Mouse (Mus musculus) stomach, embryonic 14.5 days (tissue): Measurements from ENCODE around the gene Serpina3a. TPM values are rescaled to one million over a fixed set of nuclear protein-coding genes. Genes with fewer than 3 reads are reported as not detected.
"Not testable (repeated sequence)": the region's sequence is repeated elsewhere in the genome, so short reads cannot be mapped to it uniquely, and the experiment has no call there.

Experiments
- ATAC-seq: fragments of 200-750 bp; cut with Nextera tagmentation; 2 replicates; pipeline ENCODE4 v1.8.0; 2017; ENCODE audit warnings: low read depth, moderate TSS enrichment; ENCODE audit not compliant: insufficient number of reproducible peaks, insufficient read depth, low FRiP score
- H3K27ac ChIP-seq: fragments of 300-500 bp; sonication (generic); 2 replicates; pipeline ENCODE4 v1.5.1; 2014; ENCODE audit warnings: mild to moderate bottlenecking, low read length, moderate library complexity, mixed read lengths
- H3K27me3 ChIP-seq: fragments of 300-500 bp; sonication (generic); 2 replicates; pipeline ENCODE4 v1.6.1; 2014; ENCODE audit warnings: low read length, control low read depth, mixed read lengths; ENCODE audit not compliant: control insufficient read depth, insufficient read depth
- H3K36me3 ChIP-seq: fragments of 300-500 bp; sonication (generic); 2 replicates; pipeline ENCODE4 v1.6.1; 2014; ENCODE audit warnings: mild to moderate bottlenecking, control low read depth, low read length, moderate library complexity, mixed read lengths; ENCODE audit not compliant: control insufficient read depth, insufficient read depth
- H3K4me1 ChIP-seq: fragments of 300-500 bp; sonication (generic); 2 replicates; pipeline ENCODE4 v1.6.1; 2014; ENCODE audit warnings: low read length, control low read depth, mixed read lengths; ENCODE audit not compliant: control insufficient read depth, insufficient read depth
- H3K4me2 ChIP-seq: fragments of 300-500 bp; sonication (generic); replicated peaks from 2 replicates; pipeline ENCODE4 v1.6.1; 2014; ENCODE audit warnings: low read depth, low read length, control low read depth
- H3K4me3 ChIP-seq: fragments of 300-500 bp; sonication (generic); 2 replicates; pipeline ENCODE4 v1.5.1; 2014; ENCODE audit warnings: low read depth, low read length, control low read depth
- H3K9ac ChIP-seq: fragments of 300-500 bp; sonication (generic); replicated peaks from 2 replicates; pipeline ENCODE4 v1.6.1; 2014; ENCODE audit warnings: low read depth, mild to moderate bottlenecking, control low read depth, low read length, moderate library complexity, mixed read lengths
- H3K9me3 ChIP-seq: fragments of 300-500 bp; sonication (generic); 2 replicates; pipeline ENCODE4 v1.6.1; 2016; ENCODE audit warnings: low read depth, low read length, control low read depth; ENCODE audit not compliant: control insufficient read depth
- WGBS: fragments of 180-500 bp; shearing (Covaris S2); extraction: QIAGEN DNeasy Blood & Tissue Kit; methylation state at CpG from one replicate; pipeline ENCODE4 v1.1.7; 2014; 5-methylcytosine and 5-hydroxymethylcytosine counted together
- polyA plus RNA-seq: library from polyadenylated mRNA; unstranded; fragments of >200 nt; fragmentation: Nextera tagmentation; extraction: Ambion mirVana; gene quantifications from 2 replicates; pipeline ENCODE4 v1.2.1, GENCODE M21; 2014

The Serpina3a gene
- not detected in 2 replicates for polyA plus RNA-seq

DNA sequence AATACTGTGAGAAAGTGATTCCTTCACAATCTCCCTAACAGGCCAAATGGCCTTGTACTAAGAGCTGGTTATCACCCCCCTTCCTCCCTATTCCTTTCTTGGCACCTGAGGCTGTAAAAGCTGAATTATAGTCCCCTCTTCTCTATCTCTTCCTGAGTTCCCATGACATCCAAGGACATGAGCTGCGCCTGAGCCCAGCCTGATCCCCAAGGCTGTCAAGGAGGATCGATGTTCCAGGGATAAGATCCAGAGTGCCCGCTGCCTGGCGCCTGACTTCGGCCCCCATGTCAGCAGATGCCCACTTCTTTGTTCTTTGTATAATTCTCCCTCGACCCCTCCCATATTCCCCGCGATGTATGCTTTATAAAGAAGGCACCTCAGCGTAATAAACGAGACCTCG lies at the start of gene Serpina3a:
Serpina3a (plus strand) TSS at position 392 of the 400 bp plus-strand sequence.
- not testable (repeated sequence) for H3K9ac ChIP-seq, H3K27me3 ChIP-seq, H3K9me3 ChIP-seq, H3K4me1 ChIP-seq, H3K4me3 ChIP-seq, H3K36me3 ChIP-seq, H3K4me2 ChIP-seq, ATAC-seq, H3K27ac ChIP-seq
- 85% methylated on average over 11 of the region's 11 CpGs for WGBS

DNA sequence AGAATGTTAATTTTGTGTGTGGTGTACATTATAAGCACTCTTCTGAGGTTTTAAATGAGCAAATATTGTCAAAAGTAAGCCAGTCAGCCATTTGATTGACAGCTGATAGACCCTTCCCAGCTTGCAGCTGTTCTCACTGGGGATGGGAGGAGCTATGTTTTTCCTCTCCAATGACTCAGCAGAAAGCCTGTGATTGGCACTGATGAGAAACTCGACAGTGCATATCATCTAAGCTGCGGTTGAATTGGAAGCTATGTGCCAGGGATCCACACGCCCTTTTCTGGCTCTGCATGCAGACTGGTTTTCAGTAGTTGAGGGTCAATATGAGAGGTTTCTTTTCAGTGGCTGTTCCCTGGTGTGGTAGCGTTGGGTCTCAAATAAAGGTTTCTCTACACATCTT lies 48.0 kb upstream of the Serpina3a start:
- Histone ChIP-seq H3K4me2 (no peak overlapping the region), H3K9me3 (no peaks in the 10 kb centered on the region), H3K9ac (no peak overlapping the region), H3K36me3 (no peaks in the 10 kb centered on the region), H3K27ac (no peak overlapping the region), H3K4me1 (no peaks in the 10 kb centered on the region), H3K4me3 (no peak overlapping the region), H3K27me3 (no peaks in the 10 kb centered on the region)
- no peak for ATAC-seq
- 67% methylated on average over 4 of the region's 4 CpGs for WGBS

DNA sequence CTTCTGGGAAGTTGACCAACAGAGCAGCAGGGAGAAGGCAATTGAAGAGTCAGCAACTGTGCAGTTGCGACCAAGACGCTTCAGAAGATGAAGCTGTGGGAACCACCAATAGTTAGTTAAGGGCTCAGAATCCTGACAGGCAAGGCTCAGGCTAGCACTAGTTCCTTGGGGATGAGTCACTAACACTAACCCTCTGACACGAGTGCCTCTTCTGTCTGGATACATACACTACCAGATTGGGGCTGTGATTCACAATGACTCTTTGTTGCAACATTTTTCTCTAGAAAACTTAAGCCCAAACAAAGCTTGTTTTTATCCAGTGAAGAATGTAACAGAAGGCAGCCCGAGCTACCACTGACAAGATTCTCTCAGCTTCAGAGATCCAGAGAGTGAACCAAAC lies 47.5 kb upstream of the Serpina3a start:
- Histone ChIP-seq H3K36me3 (no peaks in the 10 kb centered on the region), H3K4me1 (no peaks in the 10 kb centered on the region), H3K9ac (no peak overlapping the region), H3K4me3 (no peak overlapping the region), H3K27me3 (no peaks in the 10 kb centered on the region), H3K4me2 (no peak overlapping the region), H3K27ac (no peak overlapping the region), H3K9me3 (no peaks in the 10 kb centered on the region)
- 75% methylated on average over 4 of the region's 4 CpGs for WGBS
- ATAC-seq = no peak

DNA sequence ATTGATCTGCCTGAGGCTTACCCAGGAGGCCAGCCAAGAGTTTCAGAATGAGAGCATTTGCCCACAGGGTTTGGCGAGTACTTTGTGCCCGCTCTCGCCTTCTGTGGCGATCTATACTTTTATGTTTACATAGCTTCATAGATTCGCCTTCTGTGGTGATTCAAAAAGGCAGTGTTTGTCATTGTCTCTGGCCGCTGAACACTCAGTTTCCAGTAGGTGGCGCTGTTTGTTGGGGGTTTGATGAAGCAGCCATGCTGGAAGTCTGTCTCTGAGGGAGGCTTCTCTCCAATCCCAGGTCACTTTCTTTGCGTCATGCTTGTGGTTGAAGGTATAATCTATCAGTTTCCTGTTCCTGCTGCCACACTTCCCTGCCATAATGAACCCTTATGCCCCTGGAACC lies 46.3 kb upstream of the Serpina3a start:
- 16% methylated on average over 8 of the region's 8 CpGs for WGBS
- Histone ChIP-seq H3K4me3 (no peak overlapping the region), H3K27ac (no peak overlapping the region), H3K9ac (no peak overlapping the region), H3K4me1 (no peaks in the 10 kb centered on the region), H3K36me3 (no peaks in the 10 kb centered on the region), H3K27me3 (no peaks in the 10 kb centered on the region), H3K9me3 (no peaks in the 10 kb centered on the region), H3K4me2 (no peak overlapping the region)
- ATAC-seq = no peak

DNA sequence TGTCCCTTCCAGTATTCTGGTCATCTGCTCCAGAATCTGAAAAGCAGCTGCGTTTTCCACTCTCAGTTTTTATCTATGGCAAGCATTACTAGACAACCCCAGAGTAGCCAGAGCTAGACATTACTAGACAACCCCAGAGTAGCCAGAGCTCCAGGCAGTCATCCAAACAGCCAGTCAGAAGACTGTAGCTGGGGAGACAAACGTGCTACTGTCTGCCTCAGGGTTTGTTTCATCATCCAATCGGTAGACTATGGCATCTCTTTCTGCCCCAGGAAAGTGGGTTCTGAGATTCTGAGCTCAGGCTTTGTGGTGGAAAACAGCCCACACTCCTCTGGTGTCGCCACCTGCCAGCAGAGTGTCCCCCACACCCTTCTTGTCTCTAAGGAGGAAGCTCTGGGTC lies 45.0 kb upstream of the Serpina3a start:
- no peaks in the 10 kb centered on the region for H3K27me3 ChIP-seq
- no peaks in the 10 kb centered on the region for H3K36me3 ChIP-seq
- H3K4me3 ChIP-seq = no peak overlapping the region
- 0 out of 2 replicates have a peak overlapping the region, but pooled peaks have one; percentile 11 for H3K4me2 ChIP-seq
- ATAC-seq = no peak; the same call in 1 of the 2 replicates
- H3K9ac ChIP-seq = no peak overlapping the region
- no peaks in the 10 kb centered on the region for H3K4me1 ChIP-seq
- no peaks in the 10 kb centered on the region for H3K9me3 ChIP-seq
- no peak overlapping the region; the same call in 1 of the 2 replicates for H3K27ac ChIP-seq
- 37% methylated on average over 4 of the region's 4 CpGs for WGBS

DNA sequence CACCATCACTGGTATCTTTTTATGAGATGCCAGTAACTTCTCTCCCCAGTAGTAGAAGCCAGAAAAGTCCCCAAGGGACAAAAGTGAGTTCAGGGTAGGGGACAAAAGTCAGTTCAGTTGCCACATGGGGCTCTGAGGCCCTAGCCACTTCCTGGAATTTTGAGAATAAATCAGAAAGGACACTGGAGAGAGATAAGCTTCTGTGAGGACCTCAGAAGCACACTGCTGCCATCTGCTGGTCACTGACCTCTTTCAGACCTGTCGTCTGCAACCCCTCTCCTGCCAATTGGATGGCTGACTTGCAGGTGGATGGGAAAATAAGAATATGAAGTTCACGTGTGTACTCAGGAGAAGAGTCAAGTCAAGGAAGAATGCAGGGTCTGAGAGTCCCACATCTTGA lies 42.9 kb upstream of the Serpina3a start:
- no peak overlapping the region for H3K27ac ChIP-seq
- H3K4me2 ChIP-seq = no peak overlapping the region
- no peaks in the 10 kb centered on the region for H3K36me3 ChIP-seq
- no peak for ATAC-seq
- no peaks in the 10 kb centered on the region for H3K27me3 ChIP-seq
- H3K4me1 ChIP-seq = no peaks in the 10 kb centered on the region
- no peak overlapping the region for H3K9ac ChIP-seq
- no peak overlapping the region for H3K4me3 ChIP-seq
- 7% methylated on average over 2 of the region's 2 CpGs for WGBS
- H3K9me3 ChIP-seq = no peaks in the 10 kb centered on the region

DNA sequence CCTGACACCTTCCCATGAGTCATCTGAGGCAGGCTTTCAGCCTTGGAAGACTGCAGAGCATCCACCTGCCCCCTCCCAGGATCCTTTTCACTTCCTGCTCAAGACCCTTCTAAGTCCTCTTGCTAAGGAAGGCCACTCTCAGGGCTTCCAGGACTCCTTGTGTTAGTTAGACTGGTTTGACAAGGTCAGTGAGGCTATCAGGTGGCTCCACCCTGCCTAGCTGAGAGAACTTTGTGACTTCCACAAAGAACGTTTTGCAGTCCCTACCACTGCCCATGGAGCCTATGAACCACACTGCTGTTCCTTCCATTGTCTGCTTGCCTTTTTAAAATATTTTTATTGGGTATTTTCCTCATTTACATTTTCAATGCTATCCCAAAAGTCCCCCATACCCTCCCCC lies 40.8 kb upstream of the Serpina3a start:
- no peak overlapping the region for H3K27ac ChIP-seq
- no peak overlapping the region for H3K9ac ChIP-seq
- ATAC-seq = 0 out of 2 replicates have a peak, but pooled peaks have one; percentile 39
- H3K4me2 ChIP-seq = no peak overlapping the region
- H3K36me3 ChIP-seq = no peaks in the 10 kb centered on the region
- no peaks in the 10 kb centered on the region for H3K9me3 ChIP-seq
- no peaks in the 10 kb centered on the region for H3K4me1 ChIP-seq
- H3K4me3 ChIP-seq = no peak overlapping the region
- WGBS = 25% methylated on average over 1 of the region's 1 CpGs
- H3K27me3 ChIP-seq = no peaks in the 10 kb centered on the region

DNA sequence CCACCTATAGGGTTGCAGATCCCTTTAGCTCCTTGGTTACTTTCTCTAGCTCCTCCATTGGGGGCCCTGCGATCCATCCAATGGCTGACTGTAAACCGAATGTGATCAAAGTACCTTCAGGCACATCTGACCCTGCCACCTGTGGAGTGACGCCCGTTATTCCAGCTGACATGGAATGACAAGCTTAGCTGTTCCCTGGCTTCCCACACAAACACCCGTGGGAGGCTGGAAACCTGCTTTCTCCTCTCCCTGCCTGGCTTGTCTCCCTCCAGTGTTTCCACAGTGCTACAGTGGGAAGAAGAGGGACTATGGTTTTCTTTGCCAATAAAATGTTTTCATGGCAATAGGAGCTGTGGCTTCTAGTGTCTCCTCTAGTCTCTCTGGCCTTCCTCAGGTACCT lies 40.2 kb upstream of the Serpina3a start:
- H3K27me3 ChIP-seq = no peaks in the 10 kb centered on the region
- H3K9me3 ChIP-seq = no peaks in the 10 kb centered on the region
- ATAC-seq = no peak
- H3K9ac ChIP-seq = no peak overlapping the region
- H3K27ac ChIP-seq = no peak overlapping the region
- no peak overlapping the region for H3K4me3 ChIP-seq
- no peaks in the 10 kb centered on the region for H3K36me3 ChIP-seq
- 65% methylated on average over 5 of the region's 5 CpGs for WGBS
- H3K4me2 ChIP-seq = no peak overlapping the region
- no peaks in the 10 kb centered on the region for H3K4me1 ChIP-seq

DNA sequence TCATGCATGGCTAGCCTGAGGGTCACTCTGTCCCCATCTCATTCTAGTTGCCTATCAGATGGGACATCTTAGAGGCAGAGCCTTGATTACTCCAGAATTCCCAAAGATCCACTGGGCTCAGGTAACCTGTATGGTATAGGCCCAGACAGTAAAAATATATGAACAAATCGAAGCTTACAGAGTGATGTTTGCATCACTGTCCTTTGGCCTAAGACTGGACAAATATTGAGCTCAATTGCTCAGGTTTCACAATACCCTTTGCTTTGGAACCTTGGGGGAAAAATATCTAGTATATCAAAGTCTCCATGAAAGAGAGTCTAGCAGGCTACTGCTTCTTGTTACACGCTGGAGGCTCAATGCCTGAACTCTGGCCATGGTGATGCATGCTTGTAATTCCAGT lies 22.4 kb upstream of the Serpina3a start:
- Histone ChIP-seq H3K27ac (no peak overlapping the region), H3K4me2 (no peak overlapping the region), H3K9me3 (no peaks in the 10 kb centered on the region), H3K9ac (no peak overlapping the region), H3K4me1 (no peaks in the 10 kb centered on the region), H3K27me3 (no peaks in the 10 kb centered on the region), H3K4me3 (no peak overlapping the region), H3K36me3 (no peaks in the 10 kb centered on the region)
- WGBS = 68% methylated on average over 2 of the region's 2 CpGs
- ATAC-seq = no peak
